Mouse (Mus musculus): Measurements from ENCODE around the gene Tmem200b.
A peak's percentile ranks its signal among the peaks of the same experiment; 100 is the strongest.

The Tmem200b gene

DNA sequence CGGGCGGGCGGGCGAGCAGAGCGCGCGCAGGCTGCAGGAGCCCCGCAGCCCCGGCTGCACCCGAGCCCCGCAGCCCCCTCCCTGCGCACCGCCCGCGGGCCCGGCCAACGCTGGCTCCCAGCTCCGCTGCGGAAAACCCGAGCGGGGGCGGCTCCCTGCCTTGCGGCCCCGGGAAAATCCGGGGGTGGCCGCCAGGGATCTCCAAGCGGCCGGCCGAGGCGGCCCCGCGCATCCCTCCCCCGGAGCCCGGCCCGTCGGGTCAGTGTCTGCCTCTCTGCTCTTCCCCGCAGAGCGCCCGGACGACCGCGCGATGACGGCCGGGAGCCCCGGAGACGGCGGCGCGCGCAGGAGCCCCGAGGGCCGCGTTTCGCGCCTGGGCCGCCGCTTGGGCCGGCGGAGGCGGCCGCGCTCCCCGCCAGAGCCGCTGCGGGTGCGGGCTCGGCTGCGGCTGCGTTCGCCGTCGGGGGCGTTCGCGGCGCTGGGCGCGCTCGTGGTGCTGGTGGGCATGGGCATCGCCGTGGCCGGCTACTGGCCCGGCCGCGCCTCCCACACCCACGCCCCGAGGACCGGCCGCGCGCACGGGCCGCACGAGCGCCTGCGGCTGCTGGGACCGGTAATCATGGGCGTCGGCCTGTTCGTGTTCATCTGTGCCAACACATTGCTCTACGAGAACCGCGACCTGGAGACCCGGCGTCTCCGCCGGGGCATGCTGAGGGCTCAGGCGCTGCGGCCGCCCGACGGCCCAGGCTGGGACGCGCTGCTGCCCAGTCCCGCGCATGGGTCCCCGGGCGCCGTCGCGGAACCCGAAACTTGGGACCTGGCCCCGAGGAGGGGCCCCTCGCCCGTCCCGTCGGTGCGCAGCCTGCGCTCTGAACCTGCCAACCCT is at the start of gene Tmem200b:
Gene Tmem200b (plus strand): TSS at position 311 of the 886 bp plus-strand sequence.
- no peak for ATAC-seq (ENCODE audit: low TSS enrichment)

DNA sequence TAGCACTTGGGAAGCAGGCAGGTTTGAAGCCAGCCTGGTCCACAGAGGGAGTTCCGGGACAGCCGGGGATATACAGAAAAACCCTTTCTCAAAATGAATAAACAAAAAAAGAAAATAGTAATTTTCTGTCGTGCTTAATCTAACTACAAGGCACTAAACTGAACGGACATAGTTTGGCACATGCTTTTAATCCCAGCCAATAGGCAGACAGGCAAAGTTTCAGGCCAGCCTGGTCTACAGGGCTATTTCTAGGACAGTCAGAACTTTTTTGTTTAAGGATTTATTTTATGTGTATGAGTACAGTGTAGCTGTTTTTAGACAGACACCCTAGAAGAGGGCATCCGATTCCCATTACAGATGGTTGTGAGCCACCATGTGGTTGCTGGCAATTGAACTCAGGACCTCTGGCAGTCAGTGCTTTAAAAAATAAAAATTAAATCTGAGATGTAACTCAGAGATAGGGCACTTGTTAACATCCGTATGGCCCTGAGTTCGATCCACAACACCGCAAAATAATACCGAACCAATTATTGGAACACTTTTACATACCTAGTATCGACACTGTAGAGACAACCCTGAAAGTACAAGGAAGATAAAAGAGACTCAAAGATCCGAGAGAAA is 48.8 kb upstream of the Tmem200b start:
- no peak for ATAC-seq (ENCODE audit: low TSS enrichment)

DNA sequence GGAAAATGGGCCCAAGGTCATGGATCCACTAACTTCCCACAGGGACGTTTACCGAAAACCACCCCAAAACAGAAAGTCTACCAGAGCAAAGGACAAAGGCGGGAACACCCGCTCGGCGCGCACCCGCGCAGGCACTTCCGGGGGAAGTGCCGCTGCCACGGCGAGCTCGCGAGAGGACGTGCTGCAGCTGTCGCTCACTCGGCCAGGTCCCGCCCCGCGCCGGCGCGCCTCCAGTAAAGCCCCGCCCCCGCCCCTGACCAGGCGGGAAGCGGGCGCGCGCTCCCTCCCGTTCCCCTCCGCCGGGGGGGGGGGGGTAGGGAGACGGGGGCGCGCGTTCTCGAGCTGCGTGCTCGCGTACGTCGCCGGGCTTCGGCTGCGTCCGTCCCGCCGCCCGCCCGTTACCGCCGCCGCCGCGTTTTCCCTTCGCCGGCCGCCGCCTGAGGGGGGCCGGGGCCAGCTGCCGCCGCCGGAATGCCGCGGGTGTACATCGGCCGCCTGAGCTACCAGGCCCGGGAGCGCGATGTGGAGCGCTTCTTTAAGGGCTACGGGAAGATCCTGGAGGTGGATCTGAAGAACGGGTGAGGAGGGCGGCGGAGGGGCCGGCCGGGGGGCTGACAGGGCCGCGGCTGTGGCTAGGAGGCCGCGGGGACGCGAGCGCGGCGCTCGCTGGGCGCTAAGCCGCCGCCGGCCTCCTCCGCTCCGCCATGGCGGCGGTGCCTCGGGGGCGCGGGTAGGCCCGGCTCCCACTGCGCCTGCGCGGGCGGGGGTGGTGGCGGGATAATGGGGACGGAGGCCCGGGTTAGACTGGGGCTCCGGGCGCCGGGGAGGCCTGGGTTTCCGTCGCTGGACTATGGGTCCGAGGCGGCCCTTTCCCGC is 48.0 kb upstream of the Tmem200b start, which contains the start of gene Srsf4:
Gene Srsf4 (plus strand): TSS at position 325 of the 876 bp plus-strand sequence.
- peak; percentile 94 for ATAC-seq (ENCODE audit: low TSS enrichment)

DNA sequence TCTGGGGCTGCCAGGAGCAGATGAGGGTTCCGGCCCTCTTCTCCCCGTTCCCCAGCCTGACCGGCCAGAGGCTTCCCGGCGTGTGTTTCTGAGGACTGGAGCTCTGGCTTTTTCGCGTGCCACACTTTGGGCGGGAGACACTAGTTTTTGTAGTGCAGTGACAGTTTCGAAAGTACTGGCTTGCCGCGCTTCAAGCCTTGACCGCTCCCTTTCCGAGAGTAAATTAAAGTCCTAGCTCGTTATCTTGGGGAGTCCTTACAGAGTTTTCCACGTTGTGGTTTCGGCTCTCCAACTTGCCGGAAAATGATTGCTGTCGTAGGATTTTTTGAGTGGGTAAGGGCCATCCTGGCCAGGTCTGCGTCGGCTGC is 47.4 kb upstream of the Tmem200b start:
- no peak; the same call in 1 of the 2 replicates for ATAC-seq (ENCODE audit: low TSS enrichment)

DNA sequence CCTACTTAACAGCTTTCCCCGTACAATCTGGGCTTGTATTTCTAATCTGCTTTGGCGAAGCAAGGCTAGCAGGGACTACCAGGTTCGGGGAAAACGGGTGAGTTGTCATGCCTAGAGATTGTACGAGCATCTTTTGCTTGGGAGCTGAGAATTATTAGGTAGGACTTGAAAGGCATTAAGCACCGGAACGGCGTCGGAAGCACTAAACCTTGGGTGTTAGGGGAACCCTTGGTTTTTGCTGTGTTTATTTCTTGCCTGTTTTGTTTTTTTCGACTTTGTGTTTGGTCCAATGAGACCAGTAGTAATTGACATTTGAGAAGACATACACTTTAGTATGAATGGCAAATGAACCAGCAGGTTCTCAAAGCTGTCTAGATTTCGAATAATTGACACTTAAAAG is 47.0 kb upstream of the Tmem200b start:
- ATAC-seq (ENCODE audit: low TSS enrichment), result no peak

DNA sequence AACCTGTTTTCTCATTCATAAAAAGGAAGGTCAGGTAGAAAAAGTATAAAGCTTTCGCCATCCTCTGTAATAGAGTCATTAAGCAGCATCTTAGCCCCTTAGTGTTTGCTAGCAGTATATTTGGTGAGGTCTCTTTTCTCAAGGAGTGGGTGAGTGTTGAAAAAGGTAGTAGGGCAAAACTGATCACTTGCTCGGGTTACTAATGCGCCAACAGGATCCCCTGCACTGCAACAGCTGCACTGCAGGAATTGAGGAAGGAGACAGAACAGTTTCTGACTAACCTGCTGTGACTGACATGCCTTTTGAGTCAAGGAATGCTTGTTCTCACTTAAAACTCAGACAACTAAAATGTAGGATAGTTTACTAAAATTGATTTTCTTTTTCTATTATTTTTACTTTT is 46.3 kb upstream of the Tmem200b start:
- ATAC-seq (ENCODE audit: low TSS enrichment), result no peak

DNA sequence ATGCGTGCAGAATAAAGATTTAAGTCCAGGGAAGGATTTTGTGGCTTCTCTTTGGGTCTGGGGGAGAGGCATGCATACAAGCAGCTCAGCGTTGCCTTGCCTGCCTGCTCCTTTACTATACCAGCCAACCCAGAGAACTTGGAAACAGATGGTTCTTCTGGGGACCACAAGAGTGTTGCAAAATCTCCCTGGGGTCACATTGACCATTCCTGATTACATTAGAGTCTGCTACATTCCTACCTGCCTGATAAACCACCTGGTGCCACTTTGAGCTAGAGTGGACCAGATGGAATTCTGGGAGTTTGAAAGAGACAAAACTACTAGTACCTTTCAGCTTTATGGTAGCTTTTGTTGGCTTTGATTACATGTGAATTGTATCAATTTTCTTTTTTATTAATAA is 44.7 kb upstream of the Tmem200b start:
- no peak for ATAC-seq (ENCODE audit: low TSS enrichment)

DNA sequence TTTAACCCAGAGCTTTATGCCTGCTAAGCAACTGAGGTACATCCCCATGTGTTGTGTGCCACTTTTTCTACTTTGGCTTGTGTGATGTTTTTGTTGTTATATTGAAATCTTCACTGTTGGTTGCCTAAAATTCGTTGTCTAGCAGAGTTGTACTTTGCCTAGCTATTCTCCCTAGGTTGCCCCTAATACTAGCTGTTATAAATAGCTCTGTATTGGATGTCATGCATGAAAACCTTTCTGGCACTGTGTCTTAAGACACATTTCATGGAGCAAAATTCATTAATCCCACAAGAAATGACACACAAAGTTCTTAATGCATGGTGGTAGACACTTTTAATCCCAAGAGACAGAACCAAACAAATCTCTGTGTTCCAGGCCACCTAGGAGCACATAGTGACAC is 41.9 kb upstream of the Tmem200b start:
- ATAC-seq (ENCODE audit: low TSS enrichment), result no peak

DNA sequence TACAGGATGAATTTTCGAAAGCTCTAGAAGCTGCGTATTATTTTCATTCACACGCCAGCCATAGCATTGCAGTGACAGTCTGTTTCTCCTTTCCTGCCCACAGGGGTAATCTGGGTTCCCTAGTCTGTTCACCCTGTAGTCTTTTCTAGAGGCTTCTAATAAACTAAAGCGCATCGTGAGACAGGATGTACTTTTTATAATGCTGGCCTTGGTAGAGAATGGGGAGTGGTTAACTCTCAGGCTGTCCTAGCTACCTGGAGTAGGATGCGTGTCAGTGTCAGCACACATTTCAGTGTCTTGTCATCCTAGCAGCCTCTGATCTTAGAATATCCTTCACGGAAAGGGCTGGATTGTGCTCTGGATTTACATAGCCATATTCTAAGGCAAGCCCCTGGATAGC is 40.3 kb upstream of the Tmem200b start:
- no peak for ATAC-seq (ENCODE audit: low TSS enrichment)

DNA sequence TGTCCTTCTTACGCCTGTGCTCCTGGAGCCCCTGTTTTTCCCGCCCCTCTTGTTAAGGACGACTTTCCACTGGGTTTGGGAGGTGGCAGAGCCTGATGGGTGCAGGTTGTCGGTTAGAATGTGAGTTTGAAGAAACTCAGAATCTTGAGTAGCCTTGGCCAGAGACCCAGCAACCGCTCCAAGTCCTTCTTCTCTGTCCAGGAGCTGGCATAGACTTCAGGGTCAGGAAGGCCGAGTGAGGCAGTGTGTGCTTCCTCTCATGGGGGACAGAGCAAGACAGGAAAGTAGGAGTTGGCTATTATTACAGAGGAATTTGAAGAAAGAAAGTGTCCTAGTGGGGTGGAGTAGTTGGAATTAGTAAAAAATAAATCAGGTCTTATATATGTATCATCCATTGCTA is 38.0 kb upstream of the Tmem200b start:
- ATAC-seq (ENCODE audit: low TSS enrichment), result no peak

DNA sequence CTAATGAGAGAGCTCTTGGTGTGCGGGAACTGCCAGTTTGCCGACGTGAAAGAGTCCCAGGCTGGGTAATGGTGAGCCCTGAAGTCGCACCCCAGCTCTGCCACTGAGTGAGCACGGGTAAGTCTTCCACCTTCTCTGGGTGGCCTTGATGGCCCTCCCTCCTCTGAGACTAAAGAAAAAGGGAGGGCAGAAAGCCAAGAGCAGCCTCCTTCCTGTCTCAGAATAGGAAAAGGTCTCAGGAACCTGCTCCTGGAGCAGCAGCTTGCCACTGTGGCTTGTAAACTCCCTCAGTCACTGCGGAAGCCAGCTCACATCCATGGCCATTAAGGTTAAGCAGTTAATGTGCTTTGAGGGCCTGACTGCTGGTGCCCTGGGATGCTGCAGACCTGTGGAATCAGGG is 36.2 kb upstream of the Tmem200b start:
- no peak for ATAC-seq (ENCODE audit: low TSS enrichment)

DNA sequence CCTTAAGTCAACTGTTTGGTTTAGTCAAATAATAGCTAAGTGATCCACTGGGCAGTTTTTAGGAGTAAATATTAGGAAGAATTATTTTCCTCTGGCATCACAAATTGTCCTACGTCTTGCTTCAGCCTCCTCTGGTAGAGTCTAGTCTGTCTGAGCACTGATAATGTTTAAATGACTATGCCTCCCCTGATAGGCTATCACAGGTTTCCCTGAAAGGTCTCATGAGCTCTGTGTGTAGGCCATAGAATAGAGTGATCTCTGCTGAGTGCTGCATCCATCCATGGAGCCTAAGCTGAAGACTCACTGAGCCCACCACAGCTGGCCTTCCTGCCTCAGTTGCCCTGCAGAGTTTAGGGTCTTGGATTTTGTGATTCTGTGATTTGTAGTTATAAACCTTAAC is 33.0 kb upstream of the Tmem200b start:
- ATAC-seq (ENCODE audit: low TSS enrichment), result no peak

DNA sequence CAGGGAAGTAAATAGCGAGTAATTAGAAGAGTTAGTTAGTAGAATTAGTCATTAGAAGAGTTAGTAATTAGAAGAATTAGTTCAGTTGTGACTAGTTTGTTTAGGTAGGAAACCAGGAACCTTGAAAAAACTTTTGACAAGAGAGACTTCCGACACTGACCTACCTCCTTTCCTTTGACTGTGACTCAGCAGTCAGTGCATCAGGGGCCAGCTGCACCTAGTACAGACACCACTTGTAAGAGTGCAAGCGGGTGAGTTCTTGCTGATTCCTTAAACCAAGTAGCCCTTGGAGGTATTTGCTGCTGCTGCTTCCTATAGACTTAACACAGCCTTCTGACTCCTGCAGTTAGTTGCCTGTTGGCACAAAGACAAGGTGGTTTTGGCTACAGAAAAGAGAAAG is 30.9 kb upstream of the Tmem200b start:
- no peak for ATAC-seq (ENCODE audit: low TSS enrichment)

DNA sequence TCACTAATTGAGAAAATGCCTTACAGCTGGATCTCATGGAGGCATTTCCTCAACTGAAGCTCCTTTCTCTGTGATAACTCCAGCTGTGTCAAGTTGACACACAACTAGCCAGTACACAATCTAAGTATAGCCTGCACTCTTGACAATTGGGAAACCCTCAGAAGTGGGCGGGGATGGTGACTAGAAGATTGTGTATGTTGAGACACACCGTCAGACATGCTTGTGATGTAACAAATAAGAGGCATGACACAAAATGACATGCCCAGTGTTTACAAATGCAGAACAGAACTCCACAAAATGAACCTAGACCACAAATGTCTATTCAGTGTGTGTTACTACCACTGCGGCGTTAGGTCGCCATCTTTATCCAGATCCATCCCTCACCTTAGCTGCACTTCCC is 24.5 kb upstream of the Tmem200b start:
- no peak for ATAC-seq (ENCODE audit: low TSS enrichment)

DNA sequence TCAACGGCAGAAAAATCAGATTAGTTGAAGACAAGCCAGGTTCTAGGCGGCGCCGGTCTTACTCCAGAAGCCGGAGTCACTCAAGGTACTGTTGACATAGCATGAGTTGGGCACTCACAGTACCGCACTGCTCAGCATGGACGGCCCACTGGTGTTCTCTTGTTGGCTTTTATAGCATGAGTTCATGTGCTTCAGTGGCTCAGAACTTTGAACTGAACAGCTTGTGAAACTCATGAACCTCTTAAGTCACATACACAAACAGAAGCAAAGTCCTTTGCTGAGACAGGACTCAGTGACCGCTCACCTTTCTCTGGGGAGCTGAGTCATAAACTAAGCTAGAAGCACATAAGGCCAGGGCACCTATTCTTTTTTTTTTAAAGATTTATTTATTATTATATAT is 23.8 kb upstream of the Tmem200b start:
- no peak for ATAC-seq (ENCODE audit: low TSS enrichment)

DNA sequence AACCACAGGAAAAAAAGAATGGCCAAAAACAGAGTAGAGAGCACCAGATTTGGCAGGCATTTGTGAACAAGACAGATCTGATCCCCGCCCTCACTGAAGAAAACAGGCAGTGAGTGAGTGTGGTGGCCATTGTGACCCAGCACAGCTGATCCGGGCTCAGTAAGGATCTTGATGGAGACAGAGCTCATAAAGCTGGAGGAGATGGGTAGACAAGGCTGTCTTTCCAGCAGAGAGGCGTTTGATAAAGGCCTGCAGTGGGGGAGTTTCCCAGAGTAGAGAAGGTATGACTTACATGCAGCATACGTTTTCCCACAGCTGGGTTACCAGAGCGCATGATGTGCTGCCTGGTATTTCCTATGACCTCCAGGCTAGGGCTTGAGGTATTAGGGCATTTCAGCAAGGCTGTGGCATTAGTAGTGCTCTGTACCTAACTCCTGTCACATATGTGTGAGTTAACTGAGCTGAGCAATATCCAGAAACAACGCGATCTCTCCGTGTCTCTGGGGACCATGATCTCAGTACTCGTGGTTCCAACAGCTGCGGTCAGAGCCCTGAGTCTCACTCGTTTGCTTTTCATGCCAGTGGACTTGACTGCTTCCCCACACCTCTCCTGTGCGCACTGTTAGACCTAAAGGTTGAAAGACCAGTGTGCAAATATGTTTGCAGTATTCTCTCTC is 22.9 kb upstream of the Tmem200b start:
- ATAC-seq (ENCODE audit: low TSS enrichment), result no peak

DNA sequence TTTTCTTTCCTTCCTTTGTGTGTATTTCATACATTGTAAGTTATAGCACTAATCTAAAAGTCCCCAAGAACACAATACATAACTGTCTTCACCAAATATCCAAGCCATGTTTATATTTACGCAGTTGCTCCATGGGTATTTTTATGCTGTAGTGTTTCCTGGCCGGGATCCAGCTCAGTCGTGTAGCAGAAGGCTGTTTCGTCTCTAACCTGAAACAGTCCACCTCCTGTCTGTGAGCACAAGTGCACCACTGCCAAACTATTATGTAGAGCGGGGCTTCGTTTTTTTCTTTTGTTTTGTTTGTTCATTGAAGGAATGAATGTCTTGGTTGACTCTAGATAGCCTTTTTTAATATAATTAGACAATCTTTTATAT is 22.4 kb upstream of the Tmem200b start:
- no peak for ATAC-seq (ENCODE audit: low TSS enrichment)

DNA sequence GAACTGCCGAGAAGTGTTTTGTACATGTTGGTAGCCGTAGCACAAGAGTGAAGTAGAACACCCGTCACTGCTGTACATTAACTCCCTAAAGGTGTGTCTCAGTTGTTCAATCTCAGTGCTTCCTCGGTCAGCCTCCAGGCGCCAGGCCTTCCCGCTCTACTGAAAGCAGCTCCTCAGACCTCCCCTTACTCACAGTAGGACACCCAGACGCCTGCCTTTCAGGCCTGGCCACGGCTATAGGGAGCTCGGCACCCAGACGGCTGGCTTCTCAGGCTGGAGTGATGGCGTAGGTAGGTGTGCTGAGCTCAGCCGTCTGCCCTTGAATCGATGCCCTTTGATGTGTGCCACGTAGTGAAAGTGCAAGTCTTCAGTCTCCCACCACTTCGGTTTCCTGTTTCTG is 20.5 kb upstream of the Tmem200b start:
- ATAC-seq (ENCODE audit: low TSS enrichment), result no peak

DNA sequence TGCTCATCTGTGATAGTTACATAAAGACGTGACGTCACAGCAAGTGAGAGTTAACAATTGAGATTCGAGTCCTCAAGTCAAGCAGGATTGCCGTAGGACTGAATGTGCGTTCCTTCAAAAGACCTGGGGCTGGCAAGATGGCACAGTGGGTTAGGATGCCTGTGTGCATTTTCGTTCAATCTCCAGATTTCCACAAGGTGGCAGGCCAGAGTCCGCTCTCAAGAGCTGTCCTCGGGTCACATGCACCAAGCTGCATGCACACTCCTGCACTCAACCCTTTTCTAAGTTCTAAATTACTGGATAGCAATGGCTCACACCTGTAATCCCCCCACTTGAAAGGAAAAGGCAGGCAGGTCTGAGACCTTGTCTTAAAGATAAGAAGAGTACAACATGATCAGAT is 17.1 kb upstream of the Tmem200b start:
- peak; percentile 74 for ATAC-seq (ENCODE audit: low TSS enrichment)

DNA sequence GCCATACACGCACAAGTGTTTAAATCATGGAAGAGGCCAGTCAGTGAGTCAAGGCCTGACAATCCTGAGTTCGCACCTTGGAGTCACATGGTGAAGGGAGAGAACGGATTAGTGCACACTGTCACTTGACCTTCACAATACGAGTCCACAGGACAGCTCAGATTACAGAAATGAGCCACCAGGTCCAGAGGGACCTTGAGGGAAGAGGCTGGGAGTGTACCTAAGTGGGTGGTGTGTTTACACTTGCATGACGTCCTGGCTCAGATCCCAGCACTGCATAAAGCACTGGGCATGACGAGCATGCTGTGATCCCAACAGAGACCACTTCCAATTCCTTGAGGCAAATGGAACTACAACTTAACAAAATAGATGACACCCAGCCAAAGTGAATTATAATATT is 15.1 kb upstream of the Tmem200b start:
- ATAC-seq (ENCODE audit: low TSS enrichment), result no peak

DNA sequence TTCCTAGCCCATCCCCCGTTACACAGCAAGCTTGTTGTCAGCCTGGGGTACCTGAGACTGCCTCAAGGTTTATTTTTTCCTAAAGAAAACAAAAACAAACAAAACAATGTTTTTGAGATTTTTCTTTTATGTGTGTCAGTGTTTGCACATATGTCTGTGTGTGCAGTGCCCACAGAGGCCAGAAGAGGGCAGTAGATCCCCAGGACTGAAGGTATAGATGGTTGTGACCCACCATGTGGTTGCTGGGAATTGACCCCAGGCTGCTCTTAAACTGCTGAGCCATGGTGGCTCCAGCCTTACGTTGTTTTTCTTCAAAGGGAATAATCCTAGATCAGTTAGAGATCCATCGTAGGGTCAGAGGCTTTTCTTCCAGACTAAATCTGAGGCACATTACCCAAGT is 13.7 kb upstream of the Tmem200b start:
- no peak for ATAC-seq (ENCODE audit: low TSS enrichment)
